Mouse (Mus musculus): ENCODE measurements at regions not wholly inside any gene's neighbourhood (a gene's known extent, or its start where the extent isn't known, plus 50 kb on each side); places are given as distances from the start of the nearest gene placed in this dataset.

- TF ChIP-seq CTCF (IDR thresholded peaks at IDR 0.05; ENCODE audit: extremely low read depth, insufficient read depth, insufficient read length, insufficient replicate concordance) (no peak), POLR2A (IDR thresholded peaks at IDR 0.05; ENCODE audit: low read depth, low read length) (no peak)
Measured at GRCm38 (mm10) chr16:24215353-24215752, 178.0 kb upstream of the Lpp start.

All from spleen, adult 2 months (tissue).